Mouse (Mus musculus) ES-Bruce4 (cell line): ENCODE data around the gene Pdhx. TPM values are rescaled to one million over a fixed set of nuclear protein-coding genes. Genes with fewer than 3 reads are reported as not detected.

Experiments used
- H3K27ac ChIP-seq: 2 replicates; pipeline ENCODE4 v1.5.1; 2012; ENCODE audit warnings: low read length, inconsistent platforms; ENCODE audit not compliant: insufficient read depth
- H3K27me3 ChIP-seq: 2 replicates; pipeline ENCODE4 v1.6.1; 2012; ENCODE audit warnings: mild to moderate bottlenecking, low read length, inconsistent platforms; ENCODE audit not compliant: control insufficient read depth, poor library complexity, insufficient read depth, severe bottlenecking
- H3K36me3 ChIP-seq: 2 replicates; pipeline ENCODE4 v1.6.1; 2012; ENCODE audit warnings: inconsistent platforms, mild to moderate bottlenecking, low read length, moderate library complexity; ENCODE audit not compliant: control insufficient read depth, poor library complexity, insufficient read depth, severe bottlenecking
- H3K4me1 ChIP-seq: one replicate; pipeline ENCODE4 v1.8.1; 2011; ENCODE audit warnings: low read length; ENCODE audit not compliant: control insufficient read depth, insufficient read depth
- H3K4me3 ChIP-seq: 2 replicates; pipeline ENCODE4 v1.5.1; 2011; ENCODE audit warnings: low read depth, mild to moderate bottlenecking, low read length
- H3K9ac ChIP-seq: 2 replicates; pipeline ENCODE4 v1.6.1; 2012; ENCODE audit warnings: low read depth, mild to moderate bottlenecking, inconsistent platforms; ENCODE audit not compliant: poor library complexity, severe bottlenecking
- H3K9me3 ChIP-seq: replicated peaks from 2 replicates; pipeline ENCODE4 v1.6.1; 2012; ENCODE audit warnings: mild to moderate bottlenecking, low read length, inconsistent platforms; ENCODE audit not compliant: control insufficient read depth, poor library complexity, insufficient read depth, severe bottlenecking
- CTCF ChIP-seq: IDR thresholded peaks from one replicate; pipeline ENCODE4 v1.8.1; 2011; ENCODE audit warnings: low read depth, low read length
- EP300 ChIP-seq: IDR thresholded peaks from 2 replicates; pipeline ENCODE4 v1.6.1; 2011; ENCODE audit warnings: low read depth, low read length; ENCODE audit not compliant: insufficient read depth
- POLR2A ChIP-seq: IDR thresholded peaks from one replicate; pipeline ENCODE4 v1.8.1; 2011; ENCODE audit warnings: low read length; ENCODE audit not compliant: insufficient read depth
- polyA plus RNA-seq: library from polyadenylated mRNA; stranded (reverse); fragments of >200 nt; gene quantifications from 2 replicates; pipeline ENCODE4 v1.2.4, GENCODE M21; 2011; ENCODE audit warnings: low read depth; ENCODE audit not compliant: missing spikeins, insufficient read depth, insufficient read length

Pdhx gene
- polyA plus RNA-seq, 1 experiment, result 16.7 TPM

DNA sequence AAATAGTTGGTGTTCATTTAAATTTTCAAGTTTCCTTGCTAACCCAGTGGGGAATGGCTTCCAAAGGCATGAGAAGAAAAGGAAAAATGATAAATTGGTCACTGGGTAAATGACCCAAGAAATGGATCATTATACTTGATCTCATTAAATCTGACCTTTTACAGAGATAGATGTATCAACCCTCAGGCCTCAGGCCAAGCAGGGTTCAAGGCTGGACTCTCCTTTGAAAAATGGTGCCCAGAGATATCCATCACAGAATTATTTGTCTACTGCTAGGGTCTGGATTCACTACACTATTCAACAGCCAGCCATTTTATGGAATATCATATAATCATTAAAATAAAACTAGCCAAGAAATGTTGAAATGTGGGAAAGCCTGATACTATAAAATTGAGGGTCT lies 101.4 kb downstream of the Pdhx start:
- no peaks in the 10 kb centered on the region for H3K27me3 ChIP-seq
- no peaks in the 10 kb centered on the region for H3K9me3 ChIP-seq
- TF ChIP-seq EP300, result no peak
- no peak for TF ChIP-seq POLR2A
- TF ChIP-seq CTCF, result no peak
- H3K4me1 ChIP-seq, result no peaks in the 10 kb centered on the region
- H3K9ac ChIP-seq, result no peak overlapping the region
- H3K4me3 ChIP-seq, result no peak overlapping the region
- no peak overlapping the region for H3K27ac ChIP-seq
- H3K36me3 ChIP-seq, result no peaks in the 10 kb centered on the region

Other genes with a start within 250 kb of the Pdhx start
- gene Cd44, start 171.8 kb downstream of the Pdhx start, polyA plus RNA-seq, result 6.6 and 9.6 TPM in 2 replicates
- gene Apip, start 162 bp upstream of the Pdhx start, polyA plus RNA-seq, result 18.6 TPM in 2 replicates
- not detected in 2 replicates for gene Ehf, start 229.8 kb upstream of the Pdhx start, polyA plus RNA-seq